Mouse (Mus musculus): ENCODE measurements around the gene Ssh2.

The Ssh2 gene

GRCm38 (mm10) chr11:77215951-77216760 is at the start of gene Ssh2:
Gene Ssh2 (plus strand): TSS chr11:77216287.
- DNase-seq (ENCODE audit: low spot score in 2 of 2) = peak; percentile 71 to 76

- no peak for DNase-seq (ENCODE audit: low spot score in 2 of 2)
Measured at GRCm38 (mm10) chr11:77173731-77174130, 42.4 kb upstream of the Ssh2 start.

- DNase-seq (ENCODE audit: low spot score in 2 of 2) = no peak
Measured at GRCm38 (mm10) chr11:77174531-77174930, 41.6 kb upstream of the Ssh2 start.

GRCm38 (mm10) chr11:77179771-77180170 is 36.3 kb upstream of the Ssh2 start:
- DNase-seq (ENCODE audit: low spot score in 2 of 2) = no peak

- no peak for DNase-seq (ENCODE audit: low spot score in 2 of 2)
Measured at GRCm38 (mm10) chr11:77180886-77181285, 35.2 kb upstream of the Ssh2 start.

- no peak for DNase-seq (ENCODE audit: low spot score in 2 of 2)
Measured at GRCm38 (mm10) chr11:77181528-77181927, 34.6 kb upstream of the Ssh2 start.

GRCm38 (mm10) chr11:77182041-77182440 is 34.0 kb upstream of the Ssh2 start:
- no peak for DNase-seq (ENCODE audit: low spot score in 2 of 2)

GRCm38 (mm10) chr11:77182616-77183015 is 33.5 kb upstream of the Ssh2 start:
- no peak for DNase-seq (ENCODE audit: low spot score in 2 of 2)

GRCm38 (mm10) chr11:77184926-77185325 is 31.2 kb upstream of the Ssh2 start:
- DNase-seq (ENCODE audit: low spot score in 2 of 2) = no peak

- no peak for DNase-seq (ENCODE audit: low spot score in 2 of 2)
Measured at GRCm38 (mm10) chr11:77188868-77189267, 27.2 kb upstream of the Ssh2 start, which contains the start of gene Efcab5. Gene Efcab5 (minus strand): TSS chr11:77188968.

- no peak for DNase-seq (ENCODE audit: low spot score in 2 of 2)
Measured at GRCm38 (mm10) chr11:77193410-77193809, 22.7 kb upstream of the Ssh2 start.

- DNase-seq (ENCODE audit: low spot score in 2 of 2) = no peak
Measured at GRCm38 (mm10) chr11:77193941-77194553, 22.0 kb upstream of the Ssh2 start.

GRCm38 (mm10) chr11:77194762-77195161 is 21.3 kb upstream of the Ssh2 start:
- DNase-seq (ENCODE audit: low spot score in 2 of 2) = no peak

- DNase-seq (ENCODE audit: low spot score in 2 of 2) = no peak
Measured at GRCm38 (mm10) chr11:77195360-77196109, 20.6 kb upstream of the Ssh2 start.

GRCm38 (mm10) chr11:77196181-77197143 is 19.6 kb upstream of the Ssh2 start:
- DNase-seq (ENCODE audit: low spot score in 2 of 2) = peak; percentile 14 to 18

GRCm38 (mm10) chr11:77199636-77200035 is 16.5 kb upstream of the Ssh2 start:
- DNase-seq (ENCODE audit: low spot score in 2 of 2) = no peak

GRCm38 (mm10) chr11:77200703-77201102 is 15.4 kb upstream of the Ssh2 start:
- DNase-seq (ENCODE audit: low spot score in 2 of 2) = no peak

- no peak for DNase-seq (ENCODE audit: low spot score in 2 of 2)
Measured at GRCm38 (mm10) chr11:77214142-77214692, 1.9 kb upstream of the Ssh2 start.

GRCm38 (mm10) chr11:77214755-77215154 is 1.3 kb upstream of the Ssh2 start:
- peak; percentile 20 to 45 for DNase-seq (ENCODE audit: low spot score in 2 of 2)

- DNase-seq (ENCODE audit: low spot score in 2 of 2) = no peak
Measured at GRCm38 (mm10) chr11:77215483-77215882, 604 bp upstream of the Ssh2 start.

GRCm38 (mm10) chr11:77216761-77217130 is 659 bp downstream of the Ssh2 start:
- DNase-seq (ENCODE audit: low spot score in 2 of 2) = no peak
